Mouse (Mus musculus) R1 (cell line): Measurements from ENCODE around the gene Lcat.
"Not testable (repeated sequence)": the region's sequence is repeated elsewhere in the genome, so short reads cannot be mapped to it uniquely, and the experiment has no call there.

Experiments
- DNase-seq: peaks from one replicate; pipeline ENCODE4 v3.0.0-alpha.2; 2018; ENCODE audit warnings: low read depth, low spot score

Gene Lcat

GRCm38 (mm10) chr8:105943321-105943739, at the start of gene Lcat:
Lcat (minus strand) TSS chr8:105943382.
- DNase-seq = no peak

GRCm38 (mm10) chr8:105992499-105992898, 49.3 kb upstream of the Lcat start:
- DNase-seq = no peak

GRCm38 (mm10) chr8:105991546-105991945, 48.4 kb upstream of the Lcat start:
- no peak for DNase-seq

GRCm38 (mm10) chr8:105990856-105991387, 47.7 kb upstream of the Lcat start, which contains the start of gene Dus2:
Dus2 (plus strand) TSS chr8:105991337.
- DNase-seq = peak; percentile 90

- DNase-seq = no peak
Observed at GRCm38 (mm10) chr8:105988546-105988945, 45.4 kb upstream of the Lcat start.

GRCm38 (mm10) chr8:105983406-105983805, 40.2 kb upstream of the Lcat start:
- not testable (repeated sequence) for DNase-seq

GRCm38 (mm10) chr8:105981146-105981545, 38.0 kb upstream of the Lcat start:
- no peak for DNase-seq

GRCm38 (mm10) chr8:105979325-105979724, 36.1 kb upstream of the Lcat start, which contains the start of gene Dpep3:
Dpep3 (minus strand) TSS chr8:105979429.
- DNase-seq = peak; percentile 91

GRCm38 (mm10) chr8:105975363-105975762, 32.2 kb upstream of the Lcat start:
- peak; percentile 75 for DNase-seq

- DNase-seq = peak; percentile 95
Observed at GRCm38 (mm10) chr8:105971019-105971720, 28.0 kb upstream of the Lcat start.

- DNase-seq = no peak
Observed at GRCm38 (mm10) chr8:105969367-105969766, 26.2 kb upstream of the Lcat start.

- DNase-seq = peak; percentile 87
Observed at GRCm38 (mm10) chr8:105966692-105967311, 23.6 kb upstream of the Lcat start.

- DNase-seq = peak; percentile 75
Observed at GRCm38 (mm10) chr8:105965905-105966341, 22.7 kb upstream of the Lcat start, which contains the start of gene Slc12a4. Slc12a4 (minus strand) TSS chr8:105966097.

- peak; percentile 50 for DNase-seq
Observed at GRCm38 (mm10) chr8:105965266-105965904, 22.2 kb upstream of the Lcat start.

GRCm38 (mm10) chr8:105964506-105965265, 21.5 kb upstream of the Lcat start:
- DNase-seq = no peak

GRCm38 (mm10) chr8:105961536-105961935, 18.4 kb upstream of the Lcat start:
- DNase-seq = no peak

- peak; percentile 71 for DNase-seq
Observed at GRCm38 (mm10) chr8:105961101-105961500, 17.9 kb upstream of the Lcat start.

GRCm38 (mm10) chr8:105959350-105959749, 16.2 kb upstream of the Lcat start:
- DNase-seq = no peak

GRCm38 (mm10) chr8:105957813-105958212, 14.6 kb upstream of the Lcat start:
- no peak for DNase-seq

GRCm38 (mm10) chr8:105956556-105956955, 13.4 kb upstream of the Lcat start:
- DNase-seq = no peak

- DNase-seq = peak; percentile 58
Observed at GRCm38 (mm10) chr8:105951057-105951659, 8.0 kb upstream of the Lcat start.
